Mouse (Mus musculus): Measurements from ENCODE around the gene Ubn2. TPM values are rescaled to one million over a fixed set of nuclear protein-coding genes. Genes with fewer than 3 reads are reported as not detected.

Gene Ubn2
- 18.9 and 30.8 TPM in 2 replicates for total RNA-seq (2023)

GRCm38 (mm10) chr6:38433261-38434033 lies at the start of gene Ubn2:
Gene Ubn2, plus strand, starts transcription at chr6:38433950.

GRCm38 (mm10) chr6:38533428-38534405 lies 100.0 kb downstream of the Ubn2 start, which contains the start of gene Fmc1:
Gene Fmc1, plus strand, starts transcription at chr6:38533502.

GRCm38 (mm10) chr6:38551062-38551988 lies 117.6 kb downstream of the Ubn2 start, which contains the start of gene Luc7l2:
Gene Luc7l2, plus strand, starts transcription at chr6:38551334.

Other genes starting within 250 kb of the Ubn2 start
- 0.06 and 0.07 TPM in 2 replicates for gene D630045J12Rik, start 179.9 kb upstream of the Ubn2 start, total RNA-seq (2023)
- gene Zc3hav1l, start 134.7 kb upstream of the Ubn2 start, total RNA-seq (2023): 0.93 and 1.5 TPM in 2 replicates
- 123 and 149 TPM in 2 replicates for gene Zc3hav1, start 79.3 kb upstream of the Ubn2 start, total RNA-seq (2023)
- gene Ttc26, start 52.5 kb upstream of the Ubn2 start, total RNA-seq (2023): 0.09 and 0.32 TPM in 2 replicates
- gene Fmc1, start 99.6 kb downstream of the Ubn2 start, total RNA-seq (2023): 14.5 and 17.5 TPM in 2 replicates
- 312 and 446 TPM in 2 replicates for gene Luc7l2, start 117.4 kb downstream of the Ubn2 start, total RNA-seq (2023)
- gene Klrg2, start 203.3 kb downstream of the Ubn2 start, total RNA-seq (2023): 0.13 TPM in 1 of 2 replicates, not detected in the other
- not detected in 2 replicates for gene Clec2l, start 229.1 kb downstream of the Ubn2 start, total RNA-seq (2023)

Measured in neutrophil, adult 65 days (primary cell).